Mouse (Mus musculus) olfactory bulb, adult 2 months (tissue): ENCODE data around the gene Lig3.

Experiments
- CTCF ChIP-seq: fragments of 200-500 bp; IDR thresholded peaks from 2 replicates; pipeline ENCODE4 v1.5.1; 2012; ENCODE audit warnings: low read depth, mild to moderate bottlenecking, low read length, moderate library complexity; ENCODE audit not compliant: insufficient read depth
- POLR2A ChIP-seq: fragments of 200-500 bp; IDR thresholded peaks from 2 replicates; pipeline ENCODE4 v1.6.1; 2012; ENCODE audit warnings: mild to moderate bottlenecking, low read depth, low read length, moderate library complexity; ENCODE audit not compliant: insufficient read depth

GRCm38 (mm10) chr11:82852958-82853357, 72.0 kb downstream of the Lig3 start:
- no peak for TF ChIP-seq POLR2A
- TF ChIP-seq CTCF: no peak
